Mouse (Mus musculus): Measurements from ENCODE around the gene Stard13. TPM values are rescaled to one million over a fixed set of nuclear protein-coding genes. Genes with fewer than 3 reads are reported as not detected.

The Stard13 gene
- polyA plus RNA-seq, 1 experiment from 2014 or later = 13.0 TPM

DNA sequence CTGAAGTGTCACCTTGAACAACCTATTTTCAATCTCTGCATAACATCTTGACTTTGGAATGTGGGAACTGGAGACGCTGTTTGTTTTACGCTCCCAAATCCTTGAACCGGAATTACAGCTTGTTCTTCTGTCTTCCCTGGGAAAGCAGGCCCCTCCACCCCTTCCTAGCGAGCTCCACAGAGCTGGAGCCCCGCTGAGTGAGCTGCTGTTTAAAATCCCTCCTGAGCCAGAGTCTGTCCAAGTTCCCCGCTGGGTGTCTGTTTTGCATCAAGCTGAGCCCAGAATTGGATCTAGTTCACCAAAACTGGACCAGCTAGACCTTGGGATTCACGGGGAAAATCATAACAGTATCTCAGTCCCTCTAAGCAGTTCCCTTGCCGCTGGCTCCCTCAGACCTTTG, 210.2 kb downstream of the Stard13 start:
- Histone ChIP-seq H3K9ac (ENCODE audit: low read length) (no peak overlapping the region), H3K27ac (ENCODE audit: low read depth) (peak overlapping the region; percentile 45), H3K27me3 (replicated peaks; ENCODE audit: control insufficient read depth, insufficient read depth, low read length) (no peaks in the 10 kb centered on the region), H3K36me3 (ENCODE audit: control insufficient read depth, insufficient read depth, low read length) (no peaks in the 10 kb centered on the region), H3K4me3 (ENCODE audit: low read depth, low read length) (no peak overlapping the region), H3K9me3 (ENCODE audit: control insufficient read depth, low read length) (no peaks in the 10 kb centered on the region), H3K4me2 (ENCODE audit: low read length) (peak overlapping the region; percentile 18), H3K4me1 (replicated peaks; ENCODE audit: control insufficient read depth, insufficient read depth, low read length) (peaks cover 19% of the 10 kb centered on the region)
- DNase-seq (ENCODE audit: low spot score) = peak; percentile 75
- WGBS = 4% methylated on average over 8 of the region's 8 CpGs
- ATAC-seq (replicated peaks; ENCODE audit: low FRiP score, low TSS enrichment, low read depth) = peak; percentile 53

DNA sequence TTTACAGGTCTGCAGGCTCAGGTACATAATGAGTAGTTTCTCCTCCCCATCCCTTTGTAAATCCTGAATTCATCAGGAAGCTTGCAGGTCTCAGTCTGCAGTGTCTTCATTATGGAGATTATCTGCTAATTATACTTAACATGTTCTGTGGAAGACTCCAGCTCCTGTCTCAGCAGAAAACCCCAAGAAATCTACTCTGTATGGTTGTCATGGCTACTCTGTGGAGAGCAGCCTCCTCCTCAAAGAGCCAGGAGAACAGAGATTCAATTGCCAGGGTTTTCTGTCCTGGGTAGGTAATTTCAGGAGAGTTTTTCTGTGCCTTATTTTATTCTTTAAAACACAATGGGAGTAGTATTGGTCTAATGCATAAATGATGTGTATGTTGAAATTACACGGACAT, 210.7 kb downstream of the Stard13 start:
- no peaks in the 10 kb centered on the region for H3K27me3 ChIP-seq (replicated peaks; ENCODE audit: control insufficient read depth, insufficient read depth, low read length)
- no peaks in the 10 kb centered on the region for H3K9me3 ChIP-seq (ENCODE audit: control insufficient read depth, low read length)
- peaks cover 19% of the 10 kb centered on the region for H3K4me1 ChIP-seq (replicated peaks; ENCODE audit: control insufficient read depth, insufficient read depth, low read length)
- WGBS = 12% methylated on average over 1 of the region's 1 CpGs
- no peak overlapping the region for H3K4me3 ChIP-seq (ENCODE audit: low read depth, low read length)
- ATAC-seq (replicated peaks; ENCODE audit: low FRiP score, low TSS enrichment, low read depth) (no peak), DNase-seq (ENCODE audit: low spot score) (no peak)
- H3K36me3 ChIP-seq (ENCODE audit: control insufficient read depth, insufficient read depth, low read length) = no peaks in the 10 kb centered on the region
- peak overlapping the region; percentile 18; the same call in 1 of the 2 replicates for H3K4me2 ChIP-seq (ENCODE audit: low read length)
- H3K27ac ChIP-seq (ENCODE audit: low read depth) = peak overlapping the region; percentile 45
- no peak overlapping the region for H3K9ac ChIP-seq (ENCODE audit: low read length)

DNA sequence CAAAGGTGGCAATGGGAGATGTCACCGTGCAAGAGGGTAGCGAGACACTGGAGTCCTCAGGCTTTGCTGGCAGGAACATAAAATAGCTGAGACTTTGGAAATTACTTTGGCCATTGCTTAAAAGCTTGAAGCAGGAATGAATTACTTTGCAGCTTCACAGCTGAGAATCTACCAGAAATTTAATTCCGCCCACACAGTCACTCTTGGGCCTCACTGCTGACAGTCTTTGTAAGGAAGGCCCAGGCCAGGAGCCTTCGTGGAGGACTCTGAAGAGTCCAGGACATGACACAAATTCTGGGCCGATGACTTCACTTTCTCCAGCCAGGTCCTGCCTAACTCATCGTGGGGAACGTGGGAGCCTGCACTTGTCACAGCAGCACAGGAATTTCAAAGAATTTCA, 211.6 kb downstream of the Stard13 start:
- Histone ChIP-seq H3K9me3 (ENCODE audit: control insufficient read depth, low read length) (no peaks in the 10 kb centered on the region), H3K27me3 (replicated peaks; ENCODE audit: control insufficient read depth, insufficient read depth, low read length) (no peaks in the 10 kb centered on the region), H3K9ac (ENCODE audit: low read length) (no peak overlapping the region), H3K4me3 (ENCODE audit: low read depth, low read length) (no peak overlapping the region), H3K4me2 (ENCODE audit: low read length) (no peak overlapping the region), H3K4me1 (replicated peaks; ENCODE audit: control insufficient read depth, insufficient read depth, low read length) (peaks cover 19% of the 10 kb centered on the region), H3K36me3 (ENCODE audit: control insufficient read depth, insufficient read depth, low read length) (no peaks in the 10 kb centered on the region), H3K27ac (ENCODE audit: low read depth) (no peak overlapping the region)
- ATAC-seq (replicated peaks; ENCODE audit: low FRiP score, low TSS enrichment, low read depth) = no peak
- WGBS = 79% methylated on average over 7 of the region's 7 CpGs
- no peak for DNase-seq (ENCODE audit: low spot score)

DNA sequence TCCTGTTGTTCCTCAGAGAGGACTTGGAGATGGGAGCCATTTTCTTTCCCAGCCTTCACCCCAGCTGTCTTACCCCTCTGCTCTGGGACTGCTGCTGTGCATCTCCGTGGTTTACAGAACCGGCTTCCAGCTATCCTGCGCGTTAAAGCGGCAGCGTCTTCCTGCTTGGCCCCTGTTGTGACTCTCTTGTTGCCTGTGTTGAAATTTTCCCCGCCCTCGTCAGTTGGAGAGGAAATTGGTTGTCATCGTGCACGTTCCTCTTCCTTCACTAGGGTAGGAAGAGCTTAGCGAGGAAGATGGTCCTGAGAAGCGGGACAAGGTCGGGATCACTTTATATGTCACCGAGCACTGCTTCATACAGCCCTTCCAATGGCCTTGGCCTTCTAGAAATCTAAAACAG, 212.8 kb downstream of the Stard13 start:
- Histone ChIP-seq H3K4me1 (replicated peaks; ENCODE audit: control insufficient read depth, insufficient read depth, low read length) (peaks cover 19% of the 10 kb centered on the region), H3K36me3 (ENCODE audit: control insufficient read depth, insufficient read depth, low read length) (no peaks in the 10 kb centered on the region), H3K9me3 (ENCODE audit: control insufficient read depth, low read length) (no peaks in the 10 kb centered on the region), H3K4me2 (ENCODE audit: low read length) (no peak overlapping the region), H3K27me3 (replicated peaks; ENCODE audit: control insufficient read depth, insufficient read depth, low read length) (no peaks in the 10 kb centered on the region), H3K27ac (ENCODE audit: low read depth) (no peak overlapping the region), H3K9ac (ENCODE audit: low read length) (no peak overlapping the region), H3K4me3 (ENCODE audit: low read depth, low read length) (no peak overlapping the region)
- ATAC-seq (replicated peaks; ENCODE audit: low FRiP score, low TSS enrichment, low read depth) = no peak
- WGBS = 76% methylated on average over 14 of the region's 14 CpGs
- DNase-seq (ENCODE audit: low spot score) = no peak

DNA sequence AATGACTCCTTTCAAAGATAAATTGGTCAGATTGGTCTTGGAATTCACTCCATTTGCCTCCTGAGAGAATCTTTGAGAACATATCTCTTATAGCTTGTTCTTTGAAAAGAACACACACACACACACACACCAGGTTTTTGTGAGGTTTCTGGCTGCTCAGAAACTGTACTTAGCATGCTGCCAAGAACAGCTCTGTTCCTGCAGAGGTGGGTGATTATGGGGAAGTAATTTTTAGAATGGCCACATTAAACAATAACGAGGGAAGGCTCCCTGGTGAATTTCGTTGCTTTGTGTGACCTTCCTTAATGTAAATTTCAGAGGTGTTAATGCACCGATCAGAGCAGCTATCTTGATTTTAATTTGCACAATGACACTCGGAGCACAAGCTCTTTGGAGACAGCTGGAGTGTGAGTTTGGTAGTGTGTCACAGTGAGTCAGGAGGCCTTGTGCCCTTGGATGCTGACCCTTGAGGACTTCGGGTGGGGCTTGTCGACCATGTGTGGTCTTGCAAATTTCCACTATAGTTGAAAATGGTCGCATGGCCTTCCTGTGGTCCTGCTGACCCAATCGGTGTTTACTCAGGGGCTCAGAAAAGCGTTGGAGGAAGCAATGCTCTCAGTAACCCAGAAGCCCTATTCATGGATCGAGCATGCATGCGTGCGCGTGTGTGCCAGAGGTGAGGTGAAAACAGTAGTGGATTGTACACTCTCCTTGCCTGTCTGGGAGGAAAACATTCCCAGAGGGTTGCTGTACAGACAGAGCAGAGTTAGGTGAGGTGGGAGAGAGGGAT, 213.4 kb downstream of the Stard13 start:
- H3K4me1 ChIP-seq (replicated peaks; ENCODE audit: control insufficient read depth, insufficient read depth, low read length) = peaks cover 19% of the 10 kb centered on the region
- H3K27ac ChIP-seq (ENCODE audit: low read depth) = no peak overlapping the region
- WGBS = 74% methylated on average over 13 of the region's 13 CpGs
- no peaks in the 10 kb centered on the region for H3K27me3 ChIP-seq (replicated peaks; ENCODE audit: control insufficient read depth, insufficient read depth, low read length)
- no peaks in the 10 kb centered on the region for H3K9me3 ChIP-seq (ENCODE audit: control insufficient read depth, low read length)
- H3K4me3 ChIP-seq (ENCODE audit: low read depth, low read length) = no peak overlapping the region
- H3K36me3 ChIP-seq (ENCODE audit: control insufficient read depth, insufficient read depth, low read length) = no peaks in the 10 kb centered on the region
- no peak overlapping the region for H3K4me2 ChIP-seq (ENCODE audit: low read length)
- ATAC-seq (replicated peaks; ENCODE audit: low FRiP score, low TSS enrichment, low read depth) (no peak), DNase-seq (ENCODE audit: low spot score) (no peak)
- H3K9ac ChIP-seq (ENCODE audit: low read length) = no peak overlapping the region

DNA sequence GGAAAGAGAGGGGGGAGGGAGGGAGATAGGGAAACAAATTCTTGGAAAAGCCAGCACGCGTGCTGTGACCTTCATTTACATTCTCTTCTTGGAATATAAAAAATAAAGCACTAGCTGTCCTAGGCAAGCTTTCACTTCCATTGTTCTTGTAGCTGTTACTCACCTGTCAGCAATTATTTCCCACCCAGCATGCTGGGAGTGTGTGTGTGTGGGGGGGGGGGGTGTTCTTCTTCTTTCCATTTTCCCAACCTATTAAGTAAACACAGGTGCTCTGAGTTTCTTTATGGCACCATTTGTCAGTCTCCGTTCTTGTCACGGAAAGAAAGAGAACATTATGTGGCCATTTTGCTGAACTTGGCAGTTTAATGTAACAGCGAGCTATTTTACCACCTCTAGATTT, 214.7 kb downstream of the Stard13 start:
- peaks cover 19% of the 10 kb centered on the region for H3K4me1 ChIP-seq (replicated peaks; ENCODE audit: control insufficient read depth, insufficient read depth, low read length)
- 36% methylated on average over 5 of the region's 5 CpGs for WGBS
- 0 out of 2 replicates have a peak, but pooled peaks cover 3% of the 10 kb centered on the region for H3K9me3 ChIP-seq (ENCODE audit: control insufficient read depth, low read length)
- DNase-seq (ENCODE audit: low spot score) (no peak), ATAC-seq (replicated peaks; ENCODE audit: low FRiP score, low TSS enrichment, low read depth) (no peak)
- no peaks in the 10 kb centered on the region for H3K36me3 ChIP-seq (ENCODE audit: control insufficient read depth, insufficient read depth, low read length)
- no peaks in the 10 kb centered on the region for H3K27me3 ChIP-seq (replicated peaks; ENCODE audit: control insufficient read depth, insufficient read depth, low read length)
- H3K4me2 ChIP-seq (ENCODE audit: low read length) = no peak overlapping the region
- no peak overlapping the region for H3K4me3 ChIP-seq (ENCODE audit: low read depth, low read length)
- H3K27ac ChIP-seq (ENCODE audit: low read depth) = no peak overlapping the region
- no peak overlapping the region for H3K9ac ChIP-seq (ENCODE audit: low read length)

DNA sequence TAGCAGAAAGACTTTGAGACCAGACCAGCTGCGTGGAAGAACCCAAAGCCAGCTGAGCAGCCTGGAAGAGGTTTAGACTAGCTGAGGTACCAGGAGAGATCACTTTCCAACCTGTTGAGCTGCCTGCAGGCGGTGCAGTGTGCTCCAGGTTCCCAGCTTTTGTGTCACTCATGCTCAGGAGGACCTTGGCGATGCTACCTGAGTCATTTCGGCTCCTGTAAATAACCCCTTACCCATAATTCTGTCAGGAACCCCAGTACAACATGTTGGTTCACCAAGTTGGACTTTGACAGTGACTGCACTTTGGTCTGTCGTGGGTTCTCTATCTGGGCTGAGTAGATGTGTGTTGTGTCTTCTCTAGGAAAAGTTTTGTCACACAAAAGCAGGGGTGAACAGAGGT, 215.2 kb downstream of the Stard13 start:
- WGBS = 83% methylated on average over 5 of the region's 5 CpGs
- Histone ChIP-seq H3K27me3 (replicated peaks; ENCODE audit: control insufficient read depth, insufficient read depth, low read length) (no peaks in the 10 kb centered on the region), H3K36me3 (ENCODE audit: control insufficient read depth, insufficient read depth, low read length) (no peaks in the 10 kb centered on the region), H3K4me3 (ENCODE audit: low read depth, low read length) (no peak overlapping the region), H3K9ac (ENCODE audit: low read length) (no peak overlapping the region), H3K27ac (ENCODE audit: low read depth) (no peak overlapping the region), H3K9me3 (ENCODE audit: control insufficient read depth, low read length) (0 out of 2 replicates have a peak, but pooled peaks cover 3% of the 10 kb centered on the region), H3K4me1 (replicated peaks; ENCODE audit: control insufficient read depth, insufficient read depth, low read length) (peaks cover 19% of the 10 kb centered on the region), H3K4me2 (ENCODE audit: low read length) (no peak overlapping the region)
- no peak for DNase-seq (ENCODE audit: low spot score)
- no peak for ATAC-seq (replicated peaks; ENCODE audit: low FRiP score, low TSS enrichment, low read depth)

DNA sequence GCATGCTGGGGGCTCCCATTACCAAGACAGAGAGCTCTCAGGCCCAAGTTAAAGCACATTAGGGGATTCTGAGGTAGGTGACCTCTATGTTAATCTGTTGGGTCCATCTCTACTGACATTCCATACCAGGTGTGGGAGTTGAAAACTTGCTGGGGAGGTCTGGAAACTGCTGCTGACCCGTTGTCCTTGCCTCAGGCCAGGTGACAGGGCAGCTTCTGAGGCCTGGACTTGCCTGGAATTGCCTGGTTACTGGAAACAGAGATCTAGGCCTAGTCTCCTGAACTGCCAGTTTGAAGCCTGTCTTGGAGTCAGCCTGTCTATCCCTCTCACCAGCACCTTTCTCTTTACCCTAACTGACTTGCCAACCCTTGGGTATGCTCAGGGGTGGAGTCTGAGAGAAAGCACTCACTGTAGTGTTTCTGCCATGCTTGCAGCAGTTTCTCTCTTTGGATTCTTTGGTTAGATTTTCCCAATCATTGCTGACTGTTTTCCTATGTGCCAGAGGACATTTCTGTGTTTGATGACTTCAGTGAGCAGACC, 229.3 kb downstream of the Stard13 start:
- ATAC-seq (replicated peaks; ENCODE audit: low FRiP score, low TSS enrichment, low read depth) (no peak), DNase-seq (ENCODE audit: low spot score) (no peak)
- Histone ChIP-seq H3K36me3 (ENCODE audit: control insufficient read depth, insufficient read depth, low read length) (no peaks in the 10 kb centered on the region), H3K4me3 (ENCODE audit: low read depth, low read length) (no peak overlapping the region), H3K4me1 (replicated peaks; ENCODE audit: control insufficient read depth, insufficient read depth, low read length) (no peaks in the 10 kb centered on the region), H3K4me2 (ENCODE audit: low read length) (no peak overlapping the region), H3K27ac (ENCODE audit: low read depth) (no peak overlapping the region), H3K27me3 (replicated peaks; ENCODE audit: control insufficient read depth, insufficient read depth, low read length) (no peaks in the 10 kb centered on the region), H3K9me3 (ENCODE audit: control insufficient read depth, low read length) (no peaks in the 10 kb centered on the region), H3K9ac (ENCODE audit: low read length) (no peak overlapping the region)
- 67% methylated on average over 1 of the region's 1 CpGs for WGBS

DNA sequence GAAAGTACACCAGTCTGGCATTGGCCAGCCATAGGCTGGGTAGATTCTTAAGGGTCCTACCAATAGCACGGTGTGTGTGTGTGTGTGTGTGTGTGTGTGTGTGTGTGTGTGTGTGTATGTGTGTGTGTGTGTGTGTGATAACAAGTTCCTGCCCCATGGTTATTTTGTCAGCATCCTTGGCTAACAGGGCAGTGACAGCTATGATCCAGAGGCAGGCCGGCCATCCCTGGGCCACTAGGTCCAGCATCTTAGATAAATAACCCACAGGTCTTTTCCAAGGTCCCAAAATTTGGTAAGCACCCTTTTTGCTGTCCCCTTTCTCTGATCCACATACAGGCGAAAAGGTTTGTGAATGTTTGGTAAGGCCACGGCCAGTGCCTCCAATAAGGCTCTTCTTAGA, 231.6 kb downstream of the Stard13 start:
- 95% methylated on average over 4 of the region's 4 CpGs for WGBS
- Histone ChIP-seq H3K36me3 (ENCODE audit: control insufficient read depth, insufficient read depth, low read length) (no peaks in the 10 kb centered on the region), H3K27me3 (replicated peaks; ENCODE audit: control insufficient read depth, insufficient read depth, low read length) (no peaks in the 10 kb centered on the region), H3K27ac (ENCODE audit: low read depth) (no peak overlapping the region), H3K9me3 (ENCODE audit: control insufficient read depth, low read length) (no peaks in the 10 kb centered on the region), H3K4me3 (ENCODE audit: low read depth, low read length) (no peak overlapping the region), H3K4me2 (ENCODE audit: low read length) (no peak overlapping the region), H3K4me1 (replicated peaks; ENCODE audit: control insufficient read depth, insufficient read depth, low read length) (no peaks in the 10 kb centered on the region), H3K9ac (ENCODE audit: low read length) (no peak overlapping the region)
- no peak for DNase-seq (ENCODE audit: low spot score)
- ATAC-seq (replicated peaks; ENCODE audit: low FRiP score, low TSS enrichment, low read depth) = no peak
